Mouse (Mus musculus) ES-E14 (cell line): Measurements from ENCODE around the gene Fam117b.

Experiments
- CHD2 ChIP-seq: IDR thresholded peaks from 2 replicates; pipeline ENCODE4 v1.6.1; 2014; ENCODE audit warnings: mild to moderate bottlenecking, low read depth, low read length, inconsistent platforms
- HCFC1 ChIP-seq: IDR thresholded peaks from 2 replicates; pipeline ENCODE4 v1.6.1; 2012; ENCODE audit warnings: low read length, inconsistent platforms, borderline replicate concordance; ENCODE audit not compliant: insufficient read depth
- MAFK ChIP-seq: IDR thresholded peaks from 2 replicates; pipeline ENCODE4 v1.6.1; 2014; ENCODE audit warnings: mild to moderate bottlenecking, low read depth, low read length, inconsistent platforms; ENCODE audit not compliant: insufficient read depth
- ZC3H11A ChIP-seq: IDR thresholded peaks from 2 replicates; pipeline ENCODE4 v1.6.1; 2012; ENCODE audit warnings: low read depth, mild to moderate bottlenecking, inconsistent platforms, low read length, borderline replicate concordance
- ZNF384 ChIP-seq: IDR thresholded peaks from 2 replicates; pipeline ENCODE4 v1.6.1; 2012; ENCODE audit warnings: low read depth, low read length, inconsistent platforms

- TF ChIP-seq HCFC1 (no peak), CHD2 (no peak), MAFK (no peak), ZNF384 (no peak), ZC3H11A (no peak)
These were observed 34.7 kb upstream of the Fam117b start for GRCm38 (mm10) chr1:59878098-59878497.
